In genomic region chr13:56758492-56758891, GRCm38 (mm10) we compare ENCODE assay signal across 8 mouse cellular contexts. TPM values are rescaled to one million over a fixed set of nuclear protein-coding genes. Genes with fewer than 3 reads are reported as not detected.
DNase-seq lines count a peak whose midpoint lies in the region; ATAC-seq lines count a peak whose summit lies in the region.

No protein-coding gene starts in this region.

- no peak overlapping the region for H3K4me3 ChIP-seq in kidney, embryonic 14.5 days (ENCODE audit: low read length)
- no peak overlapping the region for H3K4me3 ChIP-seq in liver, embryonic 16.5 days (ENCODE audit: low read depth, low read length)

- no peak overlapping the region for H3K4me2 ChIP-seq in kidney, embryonic 14.5 days (replicated peaks; ENCODE audit: low read depth, low read length)
- H3K4me2 ChIP-seq in liver, embryonic 16.5 days (ENCODE audit: low read depth, low read length): no peak overlapping the region

- ATAC-seq in kidney, embryonic 14.5 days (ENCODE audit: low FRiP score, low TSS enrichment): peak; percentile 56; the same call in 1 of the 2 replicates
- peak; percentile 30; the same call in 1 of the 2 replicates for ATAC-seq in liver, embryonic 16.5 days (ENCODE audit: low read depth)

- H3K9ac ChIP-seq in kidney, embryonic 14.5 days (ENCODE audit: low read depth, low read length): no peak overlapping the region
- H3K9ac ChIP-seq in liver, embryonic 16.5 days (ENCODE audit: low read depth, low read length): no peak overlapping the region

- DNase-seq in right cerebral cortex, adult 18-20 months: peak; percentile 58
- no peak for DNase-seq in right cerebral cortex, postnatal 25 days
- peak; percentile 63 for DNase-seq in cerebellum, adult 11 months
- DNase-seq in frontal cortex, postnatal 36 days (ENCODE audit: low spot score in 2 of 2): peak; percentile 67 to 68
- DNase-seq in retina, postnatal 1 day: peak; percentile 85
- DNase-seq in urinary bladder, adult 2 months (ENCODE audit: low spot score): peak; percentile 47

- H3K36me3 ChIP-seq in kidney, embryonic 14.5 days (ENCODE audit: control insufficient read depth, insufficient read depth, low read length): no peaks in the 10 kb centered on the region
- H3K36me3 ChIP-seq in liver, embryonic 16.5 days (ENCODE audit: control insufficient read depth, insufficient read depth): no peaks in the 10 kb centered on the region

- H3K27me3 ChIP-seq in kidney, embryonic 14.5 days (ENCODE audit: control insufficient read depth, insufficient read depth, low read length): peaks cover 17% of the 10 kb centered on the region
- H3K27me3 ChIP-seq in liver, embryonic 16.5 days (ENCODE audit: control insufficient read depth, insufficient read depth, low read depth, low read length): peaks cover 13% of the 10 kb centered on the region

- H3K27ac ChIP-seq in kidney, embryonic 14.5 days (ENCODE audit: low read depth, low read length): no peak overlapping the region
- no peak overlapping the region for H3K27ac ChIP-seq in liver, embryonic 16.5 days (ENCODE audit: low read length)

- H3K9me3 ChIP-seq in kidney, embryonic 14.5 days (ENCODE audit: control insufficient read depth, low read length): no peaks in the 10 kb centered on the region
- H3K9me3 ChIP-seq in liver, embryonic 16.5 days (replicated peaks; ENCODE audit: control insufficient read depth, low read length): no peaks in the 10 kb centered on the region

- whole genome bisulfite sequencing in kidney, embryonic 14.5 days: 33% methylated on average over 6 of the region's 6 CpGs
- WGBS in liver, embryonic 16.5 days (ENCODE audit: insufficient replicate concordance): 17% methylated on average over 6 of the region's 6 CpGs

- 0 out of 2 replicates have a peak, but pooled peaks cover under 1% of the 10 kb centered on the region for H3K4me1 ChIP-seq in kidney, embryonic 14.5 days (ENCODE audit: control insufficient read depth, insufficient read depth, low read length)
- H3K4me1 ChIP-seq in liver, embryonic 16.5 days (ENCODE audit: control insufficient read depth, low read depth, low read length): no peaks in the 10 kb centered on the region

RNA-seq across cellular contexts. Expression of gene Gm45623, which starts 4.9 kb away (rescaled TPM):
- 0.15 TPM in 1 of 2 replicates, not detected in the other for polyA plus RNA-seq in kidney, embryonic 14.5 days (2014; fragmentation: Nextera tagmentation; extraction: Ambion mirVana)
- polyA plus RNA-seq in liver, embryonic 16.5 days (2015; fragmentation: Nextera tagmentation; extraction: Ambion mirVana): not detected in 2 replicates
- polyA plus RNA-seq in urinary bladder, adult 2 months (2012; rRNA removed): not detected in 2 replicates

RNA-seq across cellular contexts. Expression of gene Smad5, which starts 55.7 kb away (rescaled TPM):
- polyA plus RNA-seq in kidney, embryonic 14.5 days (2014; fragmentation: Nextera tagmentation; extraction: Ambion mirVana): 32.9 and 62.2 TPM in 2 replicates
- polyA plus RNA-seq in liver, embryonic 16.5 days (2015; fragmentation: Nextera tagmentation; extraction: Ambion mirVana): 4.0 and 4.3 TPM in 2 replicates
- 21.9 and 25.7 TPM in 2 replicates for polyA plus RNA-seq in urinary bladder, adult 2 months (2012; rRNA removed)
